In genomic region chr19:24173020-24173419, GRCm38 (mm10) we compare ENCODE assay signal across 8 mouse cellular contexts. TPM values are rescaled to one million over a fixed set of nuclear protein-coding genes. Genes with fewer than 3 reads are reported as not detected.
DNase-seq lines count a peak whose midpoint lies in the region; ATAC-seq and TF ChIP-seq lines count a peak whose summit lies in the region.
"Had no signal": no experiment of that assay in that cellular context is flagged by ENCODE, and none has a peak within 500 bp of the region (broad histone marks: within the 10 kb centered on the region; RNA-seq: fewer than 3 reads in every experiment).

No protein-coding gene starts in this region.

- intact Hi-C loops in left cerebral cortex, postnatal 4 days (cut with DNase I): no loop called here

- H3K36me3 ChIP-seq in lung, postnatal 0 days (ENCODE audit: insufficient read depth, low read length): no peaks in the 10 kb centered on the region
- no peaks in the 10 kb centered on the region for H3K36me3 ChIP-seq in forebrain, embryonic 16.5 days (ENCODE audit: control insufficient read depth, insufficient read depth)
- H3K36me3 ChIP-seq in liver, embryonic 14.5 days (replicated peaks; ENCODE audit: control insufficient read depth, insufficient read depth, low read depth): no peaks in the 10 kb centered on the region

- H3K9me3 ChIP-seq in lung, postnatal 0 days (ENCODE audit: low read length): no peaks in the 10 kb centered on the region
- no peaks in the 10 kb centered on the region for H3K9me3 ChIP-seq in forebrain, embryonic 16.5 days (ENCODE audit: control insufficient read depth, low read length)
- H3K9me3 ChIP-seq in liver, embryonic 14.5 days (ENCODE audit: control insufficient read depth, low read length): no peaks in the 10 kb centered on the region

- no peak for ATAC-seq in lung, postnatal 0 days
- no peak for ATAC-seq in forebrain, embryonic 16.5 days
- ATAC-seq in liver, embryonic 14.5 days (ENCODE audit: insufficient read depth): no peak

- peaks cover 14% of the 10 kb centered on the region; the same call in 1 of the 2 replicates for H3K4me1 ChIP-seq in lung, postnatal 0 days (ENCODE audit: insufficient read depth, low read depth, low read length)
- H3K4me1 ChIP-seq in forebrain, embryonic 16.5 days (replicated peaks; ENCODE audit: control insufficient read depth, insufficient read depth, low read length): peaks cover 21% of the 10 kb centered on the region
- 0 out of 4 replicates have a peak, but pooled peaks cover 0 to 7% of the 10 kb centered on the region in 2 experiments for H3K4me1 ChIP-seq in liver, embryonic 14.5 days (replicated peaks; ENCODE audit: control insufficient read depth in 2 of 2, insufficient read depth in 2 of 2, low read length in 1 of 2)

- no peak for TF ChIP-seq CTCF in lung, postnatal 0 days (IDR thresholded peaks at IDR 0.05)
- no peak for TF ChIP-seq CTCF in liver, embryonic 14.5 days (IDR thresholded peaks at IDR 0.05; ENCODE audit: low read depth)

- H3K27ac ChIP-seq in lung, postnatal 0 days (ENCODE audit: low read length): peak overlapping the region; percentile 84; the same call in 1 of the 2 replicates
- H3K27ac ChIP-seq in forebrain, embryonic 16.5 days (ENCODE audit: low read length): no peak overlapping the region
- H3K27ac ChIP-seq in liver, embryonic 14.5 days: no peak overlapping the region

- TF ChIP-seq EP300 in lung, postnatal 0 days (IDR thresholded peaks at IDR 0.05): no peak
- no peak for TF ChIP-seq EP300 in liver, embryonic 14.5 days (IDR thresholded peaks at IDR 0.05; ENCODE audit: low read depth)

- no peak for DNase-seq in lung, postnatal 0 days (ENCODE audit: low spot score)
- no peak for DNase-seq in lung, postnatal 36 days
- no peak for DNase-seq in liver, embryonic 14.5 days (ENCODE audit: low read depth in 3 of 3, low spot score in 3 of 3)
- no peak for DNase-seq in adrenal gland, adult 18-20 months (ENCODE audit: low spot score in 2 of 2)
- DNase-seq in adrenal gland, adult 2 months: no peak
- DNase-seq in left cerebral cortex, postnatal 4 days: no peak
- DNase-seq: thymus, postnatal 14 days had no signal

- H3K4me3 ChIP-seq in lung, postnatal 0 days (ENCODE audit: low read depth, low read length): peak overlapping the region; percentile 65
- peak overlapping the region; percentile 79 for H3K4me3 ChIP-seq in forebrain, embryonic 16.5 days (replicated peaks; ENCODE audit: low read length)
- H3K4me3 ChIP-seq in liver, embryonic 14.5 days (ENCODE audit: insufficient read depth in 1 of 2, low read depth in 2 of 2, low read length in 2 of 2): peak overlapping the region in 1 of 2 experiments; percentile 66; a peak in 2 of 4 replicates

- WGBS in lung, postnatal 0 days: 36% methylated on average over 6 of the region's 6 CpGs
- WGBS in forebrain, embryonic 16.5 days: 19% methylated on average over 6 of the region's 6 CpGs
- WGBS in liver, embryonic 14.5 days (ENCODE audit: insufficient replicate concordance): 46% methylated on average over 6 of the region's 6 CpGs

- no peaks in the 10 kb centered on the region for H3K27me3 ChIP-seq in lung, postnatal 0 days (replicated peaks; ENCODE audit: insufficient read depth, low read length)
- no peaks in the 10 kb centered on the region for H3K27me3 ChIP-seq in forebrain, embryonic 16.5 days (replicated peaks; ENCODE audit: control insufficient read depth, insufficient read depth, low read length)
- H3K27me3 ChIP-seq in liver, embryonic 14.5 days (ENCODE audit: control insufficient read depth, insufficient read depth, low read length): peaks cover 29% of the 10 kb centered on the region

- peak overlapping the region; percentile 79 for H3K9ac ChIP-seq in lung, postnatal 0 days (replicated peaks; ENCODE audit: low read depth)
- H3K9ac ChIP-seq in forebrain, embryonic 16.5 days (replicated peaks; ENCODE audit: low read depth, low read length): peak overlapping the region; percentile 27; the same call in 1 of the 2 replicates
- H3K9ac ChIP-seq in liver, embryonic 14.5 days (replicated peaks): no peak overlapping the region

- peak overlapping the region; percentile 82 for H3K4me2 ChIP-seq in lung, postnatal 0 days (replicated peaks; ENCODE audit: low read depth, low read length)
- H3K4me2 ChIP-seq in forebrain, embryonic 16.5 days (ENCODE audit: low read length): peak overlapping the region; percentile 68
- peak overlapping the region; percentile 73 for H3K4me2 ChIP-seq in liver, embryonic 14.5 days (ENCODE audit: low read depth)

RNA-seq across cellular contexts. Expression of gene Tjp2, which starts 51.8 kb away (rescaled TPM):
- 37.8 and 48.3 TPM in 2 replicates for polyA plus RNA-seq in lung, postnatal 0 days (2015; fragmentation: Nextera tagmentation; extraction: Ambion mirVana)
- 11.3 and 15.0 TPM in 2 replicates for polyA plus RNA-seq in forebrain, embryonic 16.5 days (2015; fragmentation: Nextera tagmentation; extraction: Ambion mirVana)
- 2.2 and 2.9 TPM in 2 replicates for polyA plus RNA-seq in liver, embryonic 14.5 days (2012; rRNA removed)
- 3.2 and 4.0 TPM in 2 replicates for polyA plus RNA-seq in liver, embryonic 14.5 days (2014; fragmentation: Nextera tagmentation; extraction: Ambion mirVana)
- total RNA-seq in adrenal gland, adult 18-20 months (2021): 10 to 100 TPM in 1 of 2 experiments, 1 to 10 TPM in 1; 6.3 to 10.5 TPM
- total RNA-seq in adrenal gland, adult 2 months (2021): 10 to 100 TPM in 1 of 2 experiments, 1 to 10 TPM in 1; 6.6 to 13.1 TPM
- polyA plus RNA-seq in adrenal gland, adult 2 months (2012; rRNA removed): 4.1 and 5.0 TPM in 2 replicates
- total RNA-seq in left cerebral cortex, postnatal 4 days (2021): 10 to 100 TPM; 19.0 to 20.3 TPM
